Mouse (Mus musculus): ENCODE measurements around the gene Hs3st1.

- TF ChIP-seq CTCF (IDR thresholded peaks at IDR 0.05; ENCODE audit: low read depth) (no peak), EP300 (optimal IDR thresholded peaks at IDR 0.05) (no peak)
These were observed 124.4 kb downstream of the Hs3st1 start for GRCm38 (mm10) chr5:39630841-39631240.

Data from stomach, postnatal 0 days (tissue).